Mouse (Mus musculus) heart, postnatal 0 days (tissue): Measurements from ENCODE around the gene Mecom. TPM values are rescaled to one million over a fixed set of nuclear protein-coding genes. Genes with fewer than 3 reads are reported as not detected.

Experiments used
- ATAC-seq: fragments of 200-750 bp; cut with Nextera tagmentation; 2 replicates; pipeline ENCODE4 v1.8.0; 2017; ENCODE audit warnings: low read depth, moderate number of reproducible peaks, moderate library complexity; ENCODE audit not compliant: insufficient read depth
- DNase-seq: peaks from one replicate; pipeline ENCODE4 v3.0.0-alpha.2; 2016; ENCODE audit warnings: low spot score
- H3K27ac ChIP-seq: fragments of 300-500 bp; sonication (generic); 2 replicates; pipeline ENCODE4 v1.5.1; 2014; ENCODE audit warnings: low read depth, mild to moderate bottlenecking
- H3K27me3 ChIP-seq: fragments of 300-500 bp; sonication (generic); 2 replicates; pipeline ENCODE4 v1.6.1; 2014; ENCODE audit warnings: low read length, mixed read lengths; ENCODE audit not compliant: control insufficient read depth, insufficient read depth
- H3K36me3 ChIP-seq: fragments of 300-500 bp; sonication (generic); replicated peaks from 2 replicates; pipeline ENCODE4 v1.6.1; 2014; ENCODE audit warnings: low read length, mixed read lengths; ENCODE audit not compliant: control insufficient read depth, insufficient read depth
- H3K4me1 ChIP-seq: fragments of 300-500 bp; sonication (generic); 2 replicates; pipeline ENCODE4 v1.6.1; 2014; ENCODE audit warnings: antibody characterized with exemption; ENCODE audit not compliant: control insufficient read depth, insufficient read depth
- H3K4me2 ChIP-seq: fragments of 300-500 bp; sonication (generic); 2 replicates; pipeline ENCODE4 v1.6.1; 2014; ENCODE audit warnings: low read depth, mild to moderate bottlenecking, low read length, moderate library complexity
- H3K4me3 ChIP-seq: fragments of 300-500 bp; sonication (generic); 2 replicates; pipeline ENCODE4 v1.5.1; 2014; ENCODE audit warnings: low read depth, low read length
- H3K9ac ChIP-seq: fragments of 300-500 bp; sonication (generic); replicated peaks from 2 replicates; pipeline ENCODE4 v1.6.1; 2014; ENCODE audit warnings: low read depth, low read length, mixed read lengths
- H3K9me3 ChIP-seq: fragments of 300-500 bp; sonication (generic); replicated peaks from 2 replicates; pipeline ENCODE4 v1.6.1; 2016; ENCODE audit warnings: low read length; ENCODE audit not compliant: control insufficient read depth
- CTCF ChIP-seq: IDR thresholded peaks from 2 replicates; pipeline ENCODE4 v1.5.1; 2016; ENCODE audit warnings: antibody characterized with exemption, control low read depth, low read depth
- EP300 ChIP-seq: IDR thresholded peaks from 2 replicates; pipeline ENCODE4 v1.6.1; 2016; ENCODE audit warnings: antibody characterized with exemption, low read depth
- WGBS: fragments of 180-500 bp; shearing (Covaris S2); extraction: QIAGEN DNeasy Blood & Tissue Kit; methylation state at CpG from one replicate; pipeline ENCODE4 v1.1.7; 2014; 5-methylcytosine and 5-hydroxymethylcytosine counted together
- polyA plus RNA-seq: library from polyadenylated mRNA; unstranded; fragments of >200 nt; fragmentation: Nextera tagmentation; extraction: Ambion mirVana; gene quantifications from 2 replicates; pipeline ENCODE4 v1.2.1, GENCODE M21; 2015
- total RNA-seq: library from RNA; depleted of rRNA; stranded (reverse); fragments of >200 nt; gene quantifications from 2 replicates; pipeline ENCODE4 v1.2.3, GENCODE M21; 2014; ENCODE audit warnings: low replicate concordance

The Mecom gene
- total and polyA plus RNA-seq, 2 experiments from 2014 or later, result 8.5 to 18.9 TPM

GRCm38 (mm10) chr3:30276099-30276498 lies 271.7 kb downstream of the Mecom start:
- H3K27ac ChIP-seq, result no peak overlapping the region

DNA sequence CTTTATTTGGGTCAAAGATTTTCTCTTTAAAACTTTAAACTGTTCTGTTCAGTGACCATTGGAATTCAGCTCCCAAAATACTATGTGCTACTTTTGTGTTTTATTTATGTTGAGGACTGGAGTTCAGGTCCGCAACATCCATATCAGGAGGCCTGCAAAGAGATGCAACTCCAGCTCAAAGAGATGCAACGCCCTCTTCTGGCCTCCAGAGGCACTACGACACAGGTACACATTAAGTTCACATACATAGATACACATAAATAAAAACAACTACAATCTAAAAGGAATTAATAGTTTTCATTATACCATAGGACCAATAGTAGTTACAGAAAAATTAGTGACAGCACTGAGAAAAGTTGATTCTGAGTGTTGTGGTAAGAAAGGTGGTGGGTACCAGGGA lies 278.6 kb downstream of the Mecom start:
- Histone ChIP-seq H3K4me3 (no peak overlapping the region), H3K4me2 (no peak overlapping the region), H3K27ac (no peak overlapping the region), H3K9ac (no peak overlapping the region), H3K9me3 (no peaks in the 10 kb centered on the region), H3K27me3 (no peaks in the 10 kb centered on the region), H3K36me3 (no peaks in the 10 kb centered on the region), H3K4me1 (no peaks in the 10 kb centered on the region)
- 73% methylated on average over 3 of the region's 3 CpGs for WGBS
- ATAC-seq (no peak), DNase-seq (no peak)
- TF ChIP-seq EP300 (no peak), CTCF (0 out of 2 replicates have a peak, but pooled peaks have one; percentile 8)

More at GRCm38 (mm10) chr3:30276099-30276498, 271.7 kb downstream of the Mecom start:
- H3K36me3 ChIP-seq, result no peaks in the 10 kb centered on the region
- ATAC-seq (no peak), DNase-seq (no peak)
- H3K4me2 ChIP-seq, result no peak overlapping the region
- no peak overlapping the region for H3K4me3 ChIP-seq
- no peaks in the 10 kb centered on the region for H3K4me1 ChIP-seq
- WGBS, result 89% methylated on average over 8 of the region's 8 CpGs
- no peaks in the 10 kb centered on the region for H3K9me3 ChIP-seq
- TF ChIP-seq CTCF, result no peak
- no peak for TF ChIP-seq EP300
- no peak overlapping the region for H3K9ac ChIP-seq
- H3K27me3 ChIP-seq, result no peaks in the 10 kb centered on the region

GRCm38 (mm10) chr3:30260945-30261344 lies 286.9 kb downstream of the Mecom start:
- H3K27ac ChIP-seq, result no peak overlapping the region
- TF ChIP-seq CTCF, result no peak
- TF ChIP-seq EP300, result no peak
- H3K27me3 ChIP-seq, result no peaks in the 10 kb centered on the region
- no peak overlapping the region for H3K9ac ChIP-seq
- 48% methylated on average over 4 of the region's 4 CpGs for WGBS
- no peak overlapping the region for H3K4me2 ChIP-seq
- no peak for DNase-seq
- no peak for ATAC-seq
- no peaks in the 10 kb centered on the region for H3K9me3 ChIP-seq
- no peak overlapping the region for H3K4me3 ChIP-seq
- H3K4me1 ChIP-seq, result peaks cover 4% of the 10 kb centered on the region
- no peaks in the 10 kb centered on the region for H3K36me3 ChIP-seq

GRCm38 (mm10) chr3:30258421-30258820 lies 289.4 kb downstream of the Mecom start:
- ATAC-seq (no peak), DNase-seq (no peak)
- no peak overlapping the region for H3K9ac ChIP-seq
- 25% methylated on average over 10 of the region's 10 CpGs for WGBS
- H3K9me3 ChIP-seq, result no peaks in the 10 kb centered on the region
- 0 out of 2 replicates have a peak overlapping the region, but pooled peaks have one; percentile 7 for H3K4me2 ChIP-seq
- H3K27ac ChIP-seq, result no peak overlapping the region
- no peak overlapping the region for H3K4me3 ChIP-seq
- no peaks in the 10 kb centered on the region for H3K27me3 ChIP-seq
- TF ChIP-seq CTCF, result no peak
- no peaks in the 10 kb centered on the region; the same call in 1 of the 2 replicates for H3K4me1 ChIP-seq
- H3K36me3 ChIP-seq, result no peaks in the 10 kb centered on the region

GRCm38 (mm10) chr3:30257776-30258175 lies 290.0 kb downstream of the Mecom start:
- no peak overlapping the region for H3K4me2 ChIP-seq
- no peaks in the 10 kb centered on the region for H3K9me3 ChIP-seq
- H3K9ac ChIP-seq, result no peak overlapping the region
- no peaks in the 10 kb centered on the region for H3K36me3 ChIP-seq
- no peak overlapping the region for H3K4me3 ChIP-seq
- 72% methylated on average over 5 of the region's 5 CpGs for WGBS
- no peaks in the 10 kb centered on the region; the same call in 1 of the 2 replicates for H3K4me1 ChIP-seq
- no peak overlapping the region for H3K27ac ChIP-seq
- H3K27me3 ChIP-seq, result no peaks in the 10 kb centered on the region
- DNase-seq, result no peak
- no peak for ATAC-seq
- no peak for TF ChIP-seq EP300
- TF ChIP-seq CTCF, result no peak

DNA sequence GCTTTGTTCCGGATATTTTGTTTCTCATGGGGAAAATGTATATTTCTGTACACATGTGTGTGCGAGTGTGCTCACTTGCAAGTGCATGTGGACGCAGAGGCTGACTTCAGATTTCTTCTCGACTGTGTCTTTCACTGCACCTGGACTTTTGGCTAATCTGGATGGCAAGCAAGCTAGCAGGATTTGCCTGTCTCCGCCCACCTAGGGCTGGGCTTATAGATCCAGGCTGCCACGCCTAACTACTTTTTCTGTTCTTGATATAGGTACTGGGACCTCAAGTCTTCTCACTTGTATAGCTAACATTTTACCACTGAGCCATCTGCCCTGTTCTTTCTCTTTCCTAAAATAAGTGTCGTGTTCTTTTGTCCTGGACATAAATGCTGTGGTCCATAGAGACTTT lies 290.9 kb downstream of the Mecom start:
- 92% methylated on average over 7 of the region's 7 CpGs for WGBS
- Histone ChIP-seq H3K36me3 (no peaks in the 10 kb centered on the region), H3K27ac (no peak overlapping the region), H3K9ac (no peak overlapping the region), H3K9me3 (no peaks in the 10 kb centered on the region), H3K27me3 (no peaks in the 10 kb centered on the region), H3K4me1 (no peaks in the 10 kb centered on the region; the same call in 1 of the 2 replicates), H3K4me3 (no peak overlapping the region), H3K4me2 (no peak overlapping the region)
- DNase-seq (no peak), ATAC-seq (no peak)
- TF ChIP-seq EP300, result no peak
- TF ChIP-seq CTCF, result no peak
